Mouse (Mus musculus) ES-E14 (cell line): Measurements from ENCODE around the gene Morc1. TPM values are rescaled to one million over a fixed set of nuclear protein-coding genes. Genes with fewer than 3 reads are reported as not detected.

ENCODE experiments used
- DNase-seq: peaks from one replicate; pipeline ENCODE4 v3.0.0-alpha.2; 2013; ENCODE audit warnings: low read depth, low spot score
- H3K27ac ChIP-seq: 2 replicates; pipeline ENCODE4 v1.5.1; 2012; ENCODE audit warnings: low read depth, mild to moderate bottlenecking, low read length, moderate library complexity, mixed read lengths; ENCODE audit not compliant: poor library complexity, insufficient read depth, severe bottlenecking
- H3K36me3 ChIP-seq: 2 replicates; pipeline ENCODE4 v1.6.1; 2012; ENCODE audit warnings: mild to moderate bottlenecking, low read length, moderate library complexity, mixed read lengths; ENCODE audit not compliant: control insufficient read depth, poor library complexity, insufficient read depth, severe bottlenecking
- H3K4me1 ChIP-seq, 2 experiments: fragments of 150-350 bp in 1 of 2; sonication (generic) in 1 of 2; 2 replicates each; pipeline ENCODE4 v1.6.1; 2012; ENCODE audit warnings: low read length in 2 of 2, mild to moderate bottlenecking in 1 of 2, mixed read lengths in 1 of 2; ENCODE audit not compliant: control insufficient read depth in 2 of 2, insufficient read depth in 2 of 2, poor library complexity in 1 of 2
- H3K4me3 ChIP-seq, 2 experiments: fragments of 150-350 bp in 1 of 2; sonication (generic) in 1 of 2; 2 replicates each; pipeline ENCODE4 v1.5.1; 2012; ENCODE audit warnings: low read length in 2 of 2, low read depth in 1 of 2, mild to moderate bottlenecking in 1 of 2, mixed read lengths in 1 of 2; ENCODE audit not compliant: insufficient read depth in 1 of 2, poor library complexity in 1 of 2, severe bottlenecking in 1 of 2
- H3K9ac ChIP-seq: 2 replicates; pipeline ENCODE4 v1.6.1; 2012; ENCODE audit warnings: low read depth, mild to moderate bottlenecking, low read length, mixed read lengths; ENCODE audit not compliant: poor library complexity, insufficient read depth, severe bottlenecking
- H3K9me3 ChIP-seq: fragments of 150-350 bp; sonication (generic); 2 replicates; pipeline ENCODE4 v1.6.1; 2012; ENCODE audit warnings: low read depth, mild to moderate bottlenecking, low read length; ENCODE audit not compliant: control insufficient read depth, insufficient read depth
- CHD2 ChIP-seq: IDR thresholded peaks from 2 replicates; pipeline ENCODE4 v1.6.1; 2014; ENCODE audit warnings: mild to moderate bottlenecking, low read depth, low read length, inconsistent platforms
- HCFC1 ChIP-seq: IDR thresholded peaks from 2 replicates; pipeline ENCODE4 v1.6.1; 2012; ENCODE audit warnings: low read length, inconsistent platforms, borderline replicate concordance; ENCODE audit not compliant: insufficient read depth
- MAFK ChIP-seq: IDR thresholded peaks from 2 replicates; pipeline ENCODE4 v1.6.1; 2014; ENCODE audit warnings: mild to moderate bottlenecking, low read depth, low read length, inconsistent platforms; ENCODE audit not compliant: insufficient read depth
- ZC3H11A ChIP-seq: IDR thresholded peaks from 2 replicates; pipeline ENCODE4 v1.6.1; 2012; ENCODE audit warnings: low read depth, mild to moderate bottlenecking, inconsistent platforms, low read length, borderline replicate concordance
- ZNF384 ChIP-seq: IDR thresholded peaks from 2 replicates; pipeline ENCODE4 v1.6.1; 2012; ENCODE audit warnings: low read depth, low read length, inconsistent platforms
- in situ Hi-C, 2 experiments: fragments of 600-800 bp; cut with MboI; formaldehyde crosslinking; loops; one replicate each; pipeline ENCODE4 v1.15.1; 2025; ENCODE audit warnings: low sequenced_read_pairs in 2 of 2, inconsistent platforms in 1 of 2; ENCODE audit not compliant: unreplicated experiment in 2 of 2
- total RNA-seq: library from RNA; depleted of rRNA; stranded (reverse); fragments of 300-350 nt; gene quantifications from 2 replicates; pipeline ENCODE4 v1.2.3, GENCODE M21; 2012

Morc1 gene
- total RNA-seq, 1 experiment: 51.4 TPM

- Histone ChIP-seq H3K9me3 (no peaks in the 10 kb centered on the region), H3K9ac (no peak overlapping the region), H3K4me3 (no peak overlapping the region), H3K4me1 (no peaks in the 10 kb centered on the region), H3K27ac (no peak overlapping the region), H3K36me3 (no peaks in the 10 kb centered on the region)
- TF ChIP-seq CHD2: no peak
- TF ChIP-seq HCFC1: no peak
- TF ChIP-seq MAFK: no peak
- no peak for TF ChIP-seq ZNF384
- no peak for TF ChIP-seq ZC3H11A
- in situ Hi-C loops: no loop called here
- no peak for DNase-seq
These were observed 28.1 kb upstream of the Morc1 start for GRCm38 (mm10) chr16:48402963-48403362.

DNA sequence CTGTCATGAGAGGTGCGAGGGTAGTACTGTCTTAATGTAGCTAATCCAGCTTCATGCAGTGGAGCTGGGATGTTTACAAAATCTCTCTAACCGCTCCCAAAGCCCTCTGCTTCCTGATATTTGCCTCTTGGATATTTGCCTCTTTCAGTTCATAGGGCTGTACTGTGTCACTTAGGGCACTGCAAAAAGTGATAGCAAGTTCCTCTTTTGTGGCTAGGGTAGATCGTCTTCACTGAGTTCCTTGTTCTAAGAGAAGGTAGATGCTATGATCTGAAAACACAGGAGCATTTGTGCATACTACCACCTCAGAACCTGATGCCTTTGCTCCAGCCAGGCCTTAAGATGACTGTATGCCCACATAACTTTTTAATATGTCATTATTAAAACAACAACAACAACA lies 27.6 kb upstream of the Morc1 start:
- no peak overlapping the region for H3K9ac ChIP-seq
- no peaks in the 10 kb centered on the region for H3K9me3 ChIP-seq
- no peaks in the 10 kb centered on the region for H3K36me3 ChIP-seq
- H3K27ac ChIP-seq: no peak overlapping the region
- no peak for TF ChIP-seq ZC3H11A
- TF ChIP-seq HCFC1: no peak
- no peak for TF ChIP-seq CHD2
- TF ChIP-seq MAFK: no peak
- no peak for TF ChIP-seq ZNF384
- H3K4me3 ChIP-seq: no peak overlapping the region
- DNase-seq: no peak
- H3K4me1 ChIP-seq: no peaks in the 10 kb centered on the region
- in situ Hi-C loops: no loop called here

DNA sequence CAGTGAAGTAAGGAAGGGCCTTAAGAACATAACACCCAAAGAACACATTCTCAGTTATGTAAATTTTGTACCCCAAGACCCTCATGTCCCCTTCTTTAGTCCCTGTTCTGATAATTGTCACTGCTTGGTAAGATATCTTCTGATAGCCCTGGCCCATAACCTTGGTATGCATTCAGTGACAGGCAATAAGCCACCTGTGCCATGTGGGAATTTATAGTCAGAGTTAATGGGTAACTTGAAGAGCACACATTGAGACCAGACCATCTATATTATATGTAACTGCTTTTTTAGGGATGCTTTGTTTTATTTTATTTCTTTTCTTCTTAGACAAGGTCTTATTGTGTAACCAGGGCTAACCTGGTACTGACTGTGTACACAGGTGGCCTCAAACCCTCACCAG lies 27.0 kb upstream of the Morc1 start:
- Histone ChIP-seq H3K9me3 (no peaks in the 10 kb centered on the region), H3K9ac (no peak overlapping the region), H3K4me1 (no peaks in the 10 kb centered on the region), H3K27ac (no peak overlapping the region), H3K4me3 (no peak overlapping the region), H3K36me3 (no peaks in the 10 kb centered on the region)
- no peak for DNase-seq
- TF ChIP-seq CHD2: no peak
- no peak for TF ChIP-seq MAFK
- no peak for TF ChIP-seq ZNF384
- TF ChIP-seq ZC3H11A: no peak
- no peak for TF ChIP-seq HCFC1
- in situ Hi-C loops: no loop called here

DNA sequence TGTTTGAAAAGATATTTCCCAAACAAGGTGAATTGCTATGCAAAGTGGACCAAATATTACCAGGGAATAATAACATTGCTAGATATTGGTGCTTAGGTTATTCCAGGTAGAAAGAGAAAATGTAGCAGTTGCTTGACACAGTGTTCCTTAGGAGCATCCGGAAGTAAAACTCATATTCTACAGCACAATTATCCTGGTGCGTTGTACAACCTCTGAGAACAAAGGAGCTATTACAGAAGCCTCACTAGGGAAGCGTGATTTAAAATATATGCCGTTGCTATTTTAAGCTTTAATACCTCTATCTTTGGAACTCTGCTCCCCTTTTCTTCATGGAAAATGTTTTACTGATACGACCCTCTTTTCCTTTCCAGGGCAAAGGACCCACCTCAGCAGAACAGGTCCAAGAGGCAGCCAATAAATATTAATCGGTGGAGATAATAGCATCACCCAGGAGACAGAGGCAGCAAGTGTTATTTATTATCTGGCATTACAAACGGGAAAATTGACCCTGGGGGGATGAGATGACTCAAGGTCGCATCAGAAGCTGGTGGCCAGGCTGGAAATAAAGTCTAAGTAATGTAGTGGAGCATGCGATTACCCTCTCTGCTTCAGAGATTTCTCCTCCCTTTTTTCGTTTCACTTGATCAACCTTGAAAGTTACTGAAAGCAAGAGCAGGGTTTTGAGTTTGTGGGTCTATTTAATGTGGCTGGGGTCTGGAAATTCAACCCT lies 25.2 kb upstream of the Morc1 start:
- in situ Hi-C loops: no loop called here
- Histone ChIP-seq H3K4me1 (no peaks in the 10 kb centered on the region), H3K9me3 (no peaks in the 10 kb centered on the region), H3K4me3 (no peak overlapping the region), H3K36me3 (no peaks in the 10 kb centered on the region), H3K27ac (no peak overlapping the region), H3K9ac (no peak overlapping the region)
- no peak for DNase-seq
- TF ChIP-seq HCFC1: no peak
- no peak for TF ChIP-seq CHD2
- no peak for TF ChIP-seq MAFK
- no peak for TF ChIP-seq ZNF384
- TF ChIP-seq ZC3H11A: no peak

DNA sequence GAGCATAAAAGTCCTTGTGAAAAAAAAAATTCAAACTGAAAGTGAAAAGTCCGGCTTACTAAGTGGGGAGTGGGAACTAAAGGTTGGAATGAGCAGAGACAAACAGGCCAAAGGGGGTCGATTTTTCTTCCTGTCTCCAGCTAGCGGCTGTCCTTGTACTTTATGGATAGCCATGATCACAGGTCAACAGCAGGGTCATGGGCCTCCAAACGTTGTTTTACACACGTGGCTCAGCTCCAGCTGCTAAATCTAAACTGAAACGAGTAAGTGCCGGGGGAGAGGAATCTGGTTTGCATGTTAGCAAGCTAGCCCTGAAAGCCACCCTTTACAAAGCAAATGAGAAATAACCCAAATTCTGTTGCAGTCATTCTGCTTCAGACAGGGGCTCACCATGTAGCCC lies 21.5 kb upstream of the Morc1 start:
- TF ChIP-seq MAFK: no peak
- no peak for TF ChIP-seq ZNF384
- no peak for TF ChIP-seq ZC3H11A
- no peak for TF ChIP-seq HCFC1
- TF ChIP-seq CHD2: no peak
- Histone ChIP-seq H3K9ac (no peak overlapping the region), H3K27ac (no peak overlapping the region), H3K36me3 (no peaks in the 10 kb centered on the region), H3K4me3 (no peak overlapping the region), H3K4me1 (no peaks in the 10 kb centered on the region), H3K9me3 (no peaks in the 10 kb centered on the region)
- in situ Hi-C loops: no loop called here
- no peak for DNase-seq
